Mouse (Mus musculus): ENCODE data around the gene Dennd4a. TPM values are rescaled to one million over a fixed set of nuclear protein-coding genes. Genes with fewer than 3 reads are reported as not detected.

Dennd4a gene
- total RNA-seq (2023): 92.1 TPM

DNA sequence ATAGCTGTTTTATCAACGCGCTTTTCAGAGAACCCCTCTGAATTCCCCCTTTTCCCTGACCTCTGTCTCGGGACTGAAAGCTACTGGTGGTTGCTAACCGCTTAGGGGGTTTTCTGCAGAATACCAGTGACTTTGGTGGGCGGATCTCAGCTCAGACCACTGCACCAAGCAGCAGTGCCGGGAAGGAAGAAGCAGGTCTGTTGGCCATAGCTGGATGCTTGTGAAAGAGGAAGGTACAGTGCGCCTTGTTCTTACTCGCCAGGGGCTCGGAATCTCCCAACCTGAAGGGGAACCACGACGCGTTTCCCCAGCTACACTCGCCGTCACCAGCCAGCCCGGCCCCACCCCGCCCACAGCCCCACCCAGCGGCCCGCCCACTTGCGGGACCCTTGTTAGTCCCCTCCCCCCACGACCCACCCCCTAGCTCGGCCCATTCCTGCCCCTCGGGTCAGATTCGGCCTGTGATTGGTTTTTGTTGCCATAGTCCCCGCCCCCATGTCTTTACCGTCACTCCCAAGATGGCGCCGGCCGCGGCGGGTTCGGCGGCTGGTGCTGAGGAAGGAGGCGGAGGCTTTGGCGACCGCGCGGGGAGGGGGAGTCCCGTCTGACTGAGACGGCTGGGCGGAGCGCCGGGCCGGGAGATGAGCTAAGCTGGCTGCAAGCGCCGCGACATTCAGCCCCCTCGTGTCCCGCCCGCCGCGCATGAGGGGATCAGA, at the start of gene Dennd4a:
Gene Dennd4a (plus strand): TSS at position 519 of the 716 bp plus-strand sequence.

DNA sequence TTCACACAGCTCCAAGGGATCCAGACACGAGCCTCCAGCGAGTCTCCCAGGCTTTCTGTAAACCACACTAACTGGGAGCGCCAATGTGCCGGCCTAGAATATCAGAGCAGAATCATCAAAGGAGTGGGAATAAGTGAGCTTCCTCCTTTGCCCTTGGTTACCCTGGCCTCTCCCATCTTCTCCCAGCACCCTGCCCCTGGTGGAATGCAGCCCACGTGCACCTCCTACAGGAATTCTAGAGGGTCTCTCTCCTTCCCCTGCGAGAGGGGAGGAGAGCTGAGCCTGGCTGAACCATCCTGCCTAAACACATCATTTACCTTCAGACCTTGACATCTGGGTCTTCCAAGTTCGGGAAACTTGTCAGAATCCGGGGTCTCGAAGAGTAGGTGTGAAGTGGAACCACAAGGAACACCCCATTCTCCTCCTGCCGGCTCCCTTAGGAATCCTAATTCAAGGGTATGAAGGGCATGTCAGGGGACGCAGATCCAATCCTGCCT, 140.1 kb downstream of the Dennd4a start, which contains the start of gene Slc24a1:
Gene Slc24a1 (minus strand): TSS at position 447 of the 497 bp plus-strand sequence.

DNA sequence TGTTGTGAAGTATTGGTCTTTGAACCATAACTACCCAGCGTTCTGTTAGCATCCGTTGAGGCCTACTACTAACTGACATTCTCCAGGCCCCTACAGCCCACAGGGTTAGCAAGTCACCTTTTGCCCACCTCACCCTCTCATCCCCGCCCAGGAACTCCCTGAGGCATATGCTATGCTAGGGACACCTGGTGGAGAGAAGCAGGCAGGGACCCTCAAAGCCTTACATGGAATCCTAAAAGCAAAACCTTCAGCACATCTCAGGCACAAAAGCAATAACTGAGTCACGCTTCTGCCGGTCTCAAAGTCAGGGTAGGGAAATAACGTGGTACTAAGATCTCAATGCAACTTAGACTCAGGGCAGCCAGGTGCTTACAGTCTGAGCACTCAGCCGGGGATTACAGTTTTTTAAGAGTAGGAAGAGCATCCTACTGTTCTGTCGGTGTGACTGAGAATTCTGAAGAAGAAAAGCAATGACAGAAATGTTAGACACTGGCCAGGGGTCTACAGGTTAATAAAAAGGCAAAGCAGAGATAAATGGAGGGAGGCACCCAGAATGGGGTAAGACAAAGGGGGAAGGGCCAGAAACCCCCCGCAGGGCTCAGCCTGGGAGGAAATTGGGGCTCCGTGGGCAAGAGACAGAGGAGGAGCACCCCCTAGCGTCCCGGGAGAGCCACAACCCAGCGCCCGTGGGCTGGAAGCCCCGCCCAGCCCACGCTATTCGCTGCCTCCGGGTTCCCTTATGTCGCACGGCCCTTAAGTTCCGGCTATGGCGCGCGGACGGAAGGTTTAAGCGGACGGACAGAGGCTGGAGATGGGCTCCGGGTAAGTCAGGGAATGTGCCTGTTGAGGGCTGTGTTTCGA, 149.2 kb downstream of the Dennd4a start, which contains the start of gene Ints14:
Gene Ints14 (plus strand): TSS at position 789 of the 861 bp plus-strand sequence.

Other genes starting within 250 kb of the Dennd4a start
- 87.8 TPM for gene Rab11a, start 73.6 kb upstream of the Dennd4a start, total RNA-seq (2023)
- not detected for gene Slc24a1, start 140.3 kb downstream of the Dennd4a start, total RNA-seq (2023)
- 36.7 TPM for gene Ints14, start 149.6 kb downstream of the Dennd4a start, total RNA-seq (2023)
- gene Hacd3, start 210.4 kb downstream of the Dennd4a start, total RNA-seq (2023): 26.6 TPM
- 66.1 TPM for gene Dpp8, start 221.1 kb downstream of the Dennd4a start, total RNA-seq (2023)

All from CD8-positive naive resting alpha-beta T cell, adult 57 days (primary cell).